Mouse (Mus musculus) layer of hippocampus, adult 9-10 months (tissue): ENCODE measurements around the gene Hid1.

Source experiments
- DNase-seq: peaks from one replicate; pipeline ENCODE4 v3.0.0; 2022; ENCODE audit warnings: low spot score

Hid1 gene

GRCm38 (mm10) chr11:115336115-115336514 lies 31.4 kb downstream of the Hid1 start:
- no peak for DNase-seq

GRCm38 (mm10) chr11:115335223-115335622 lies 32.3 kb downstream of the Hid1 start:
- no peak for DNase-seq

- DNase-seq, result no peak
These were observed 33.0 kb downstream of the Hid1 start, which contains the start of gene Otop3 for GRCm38 (mm10) chr11:115334531-115334930. Gene Otop3 (plus strand): TSS chr11:115334731.

- no peak for DNase-seq
These were observed 38.2 kb downstream of the Hid1 start for GRCm38 (mm10) chr11:115329339-115329738.

GRCm38 (mm10) chr11:115326730-115327129 lies 40.8 kb downstream of the Hid1 start:
- DNase-seq, result no peak

- DNase-seq, result no peak
These were observed 44.2 kb downstream of the Hid1 start for GRCm38 (mm10) chr11:115323354-115323753.

GRCm38 (mm10) chr11:115321906-115322693 lies 45.5 kb downstream of the Hid1 start, which contains the start of gene Ush1g:
Gene Ush1g (minus strand): TSS chr11:115322041.
- no peak for DNase-seq

- no peak for DNase-seq
These were observed 47.7 kb downstream of the Hid1 start for GRCm38 (mm10) chr11:115319704-115320383.

GRCm38 (mm10) chr11:115318245-115319027 lies 49.1 kb downstream of the Hid1 start:
- no peak for DNase-seq

GRCm38 (mm10) chr11:115317204-115317603 lies 50.4 kb downstream of the Hid1 start:
- no peak for DNase-seq

- DNase-seq, result no peak
These were observed 53.3 kb downstream of the Hid1 start for GRCm38 (mm10) chr11:115314249-115314648.

GRCm38 (mm10) chr11:115308781-115309180 lies 58.8 kb downstream of the Hid1 start:
- no peak for DNase-seq

GRCm38 (mm10) chr11:115306863-115307262 lies 60.7 kb downstream of the Hid1 start, which contains the start of gene Otop2:
Gene Otop2 (plus strand): TSS chr11:115307163.
- no peak for DNase-seq

GRCm38 (mm10) chr11:115303167-115303566 lies 64.4 kb downstream of the Hid1 start:
- no peak for DNase-seq

- no peak for DNase-seq
These were observed 66.2 kb downstream of the Hid1 start for GRCm38 (mm10) chr11:115301351-115301750.

GRCm38 (mm10) chr11:115300745-115301144 lies 66.8 kb downstream of the Hid1 start:
- DNase-seq, result no peak

GRCm38 (mm10) chr11:115298160-115298559 lies 69.4 kb downstream of the Hid1 start:
- DNase-seq, result no peak
